Mouse (Mus musculus) right cerebral cortex, postnatal 25 days (tissue): ENCODE measurements around the gene Corin.

Source experiments
- DNase-seq: peaks from one replicate; pipeline ENCODE4 v3.0.0; 2022

Gene Corin

DNA sequence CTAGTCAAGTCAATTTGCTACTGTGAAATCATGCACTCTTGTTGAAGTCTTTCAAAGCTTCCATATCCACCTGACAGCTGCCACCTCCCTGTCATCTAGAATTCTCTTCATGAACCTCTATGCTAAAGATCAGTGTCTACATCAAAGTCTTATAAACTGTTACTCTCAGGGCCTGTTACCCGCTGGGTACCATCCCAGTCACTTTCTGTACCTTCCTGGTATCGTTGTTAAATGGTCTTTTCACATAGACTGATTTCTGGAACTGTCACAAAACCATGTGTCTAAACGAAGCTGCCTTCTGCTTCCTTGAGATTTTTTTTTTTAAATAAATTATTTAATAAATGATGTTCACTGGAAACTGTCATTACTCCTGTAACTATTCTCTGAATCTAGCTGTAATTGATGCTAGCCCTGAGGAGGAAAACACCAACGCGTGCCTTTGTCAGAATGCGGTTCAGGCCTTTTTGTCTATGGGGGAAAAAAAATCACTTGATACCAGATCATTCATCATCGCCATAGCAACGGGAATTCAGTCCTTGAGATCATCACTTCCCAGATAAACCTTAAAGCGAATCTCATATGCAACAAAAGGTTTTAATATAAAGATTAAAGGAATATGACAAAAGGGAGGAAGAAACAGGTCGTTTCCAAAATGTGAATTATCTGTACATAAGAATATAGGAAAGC lies 205.7 kb downstream of the Corin start:
- DNase-seq = no peak

DNA sequence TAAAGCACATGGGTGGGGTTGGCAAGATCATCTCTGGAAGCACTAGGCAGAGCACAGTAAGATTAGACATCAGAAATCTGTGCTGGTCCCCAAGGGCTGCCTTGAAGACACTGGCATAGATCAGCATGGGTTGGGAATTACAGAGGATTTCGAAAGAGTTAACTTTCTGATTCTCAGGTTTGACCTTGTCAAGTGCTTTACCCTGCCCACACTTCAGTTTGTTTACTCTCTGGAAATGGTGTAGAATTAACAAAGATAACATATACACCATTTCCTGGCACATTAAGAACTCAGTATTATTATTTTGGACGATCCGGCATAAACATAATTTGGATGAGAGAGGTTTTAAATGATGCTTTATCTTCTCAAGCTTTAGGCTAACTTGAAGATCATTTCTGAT lies 219.2 kb downstream of the Corin start:
- DNase-seq = no peak

DNA sequence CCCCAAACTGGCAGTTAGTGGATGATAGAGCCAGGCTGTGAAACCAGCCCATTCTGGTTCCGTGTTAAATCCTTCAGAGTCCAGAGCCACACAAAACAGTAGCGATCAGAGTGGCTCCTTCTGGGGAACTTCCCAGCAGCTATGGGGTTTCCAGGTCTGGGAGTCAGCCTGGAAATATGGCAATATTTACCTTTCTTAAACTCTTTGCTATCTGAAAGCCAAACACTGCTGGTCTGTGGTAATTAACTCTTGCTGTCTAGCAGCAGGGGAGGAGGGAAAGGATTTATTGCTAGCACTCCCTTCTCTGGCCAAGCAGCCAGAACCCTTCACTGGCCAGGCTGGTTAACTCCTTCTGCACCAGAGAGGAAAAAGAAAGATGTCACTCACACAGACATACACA lies 221.4 kb downstream of the Corin start:
- no peak for DNase-seq

DNA sequence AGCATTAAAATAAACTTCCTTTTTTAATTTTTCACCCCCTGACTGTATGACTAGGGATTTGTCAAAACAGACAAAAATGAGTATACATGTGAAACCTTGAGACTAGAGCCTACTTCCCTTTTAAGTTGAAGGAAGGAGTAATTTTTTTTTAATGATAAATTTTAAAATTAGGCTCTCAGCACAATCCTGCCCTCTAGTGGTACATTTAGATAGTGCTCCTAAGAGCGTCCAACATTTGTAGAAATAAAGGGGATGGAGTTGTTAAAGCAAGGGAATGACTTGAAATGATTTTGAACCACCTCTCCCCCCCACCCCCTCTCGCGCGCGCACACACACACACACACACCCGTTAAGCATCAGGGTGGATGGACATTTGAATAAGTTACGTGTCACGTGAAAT lies 234.6 kb downstream of the Corin start:
- no peak for DNase-seq

DNA sequence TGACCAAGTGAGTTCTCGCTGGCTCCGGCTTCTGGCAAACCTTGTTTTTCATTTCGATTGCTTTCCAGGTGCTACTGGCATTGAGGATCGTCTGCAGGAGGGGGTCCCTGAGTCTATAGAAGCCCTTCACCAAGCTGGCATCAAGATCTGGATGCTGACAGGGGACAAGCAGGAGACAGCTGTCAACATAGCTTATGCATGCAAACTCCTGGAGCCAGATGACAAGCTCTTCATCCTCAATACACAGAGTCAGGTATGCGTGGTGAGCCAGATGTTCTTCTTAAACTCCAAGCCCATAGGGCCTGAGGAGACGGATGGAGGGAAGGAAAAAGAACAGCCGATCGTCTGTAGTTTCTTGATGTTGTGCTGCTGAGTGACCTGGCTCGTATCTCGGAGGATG lies 235.1 kb downstream of the Corin start:
- DNase-seq = no peak

DNA sequence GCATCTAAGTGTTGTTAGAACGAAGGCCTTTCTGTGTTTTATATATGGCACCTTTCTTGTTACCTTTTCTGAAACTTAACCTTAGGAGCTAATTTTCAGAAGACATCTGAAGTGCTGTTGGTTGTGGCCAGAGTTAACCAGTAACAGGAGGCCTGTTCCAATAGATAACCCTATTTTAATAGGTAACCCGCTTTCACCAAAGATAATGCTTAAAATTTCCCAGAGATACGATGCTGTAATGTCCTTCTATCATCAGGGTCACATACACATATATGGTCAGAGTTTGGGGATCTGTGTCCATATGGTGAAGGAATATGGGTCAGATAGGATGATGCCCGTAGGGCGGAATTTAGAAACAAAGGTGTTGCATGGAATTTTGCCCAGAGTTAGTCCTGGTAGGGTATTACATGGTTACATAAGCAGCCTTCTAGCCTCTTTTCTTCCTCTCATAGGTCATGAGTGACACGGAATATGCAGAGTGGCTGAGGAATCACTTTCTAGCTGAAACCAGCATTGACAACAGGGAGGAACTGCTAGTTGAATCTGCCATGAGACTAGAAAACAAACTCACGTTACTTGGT lies 237.2 kb downstream of the Corin start:
- DNase-seq = no peak

DNA sequence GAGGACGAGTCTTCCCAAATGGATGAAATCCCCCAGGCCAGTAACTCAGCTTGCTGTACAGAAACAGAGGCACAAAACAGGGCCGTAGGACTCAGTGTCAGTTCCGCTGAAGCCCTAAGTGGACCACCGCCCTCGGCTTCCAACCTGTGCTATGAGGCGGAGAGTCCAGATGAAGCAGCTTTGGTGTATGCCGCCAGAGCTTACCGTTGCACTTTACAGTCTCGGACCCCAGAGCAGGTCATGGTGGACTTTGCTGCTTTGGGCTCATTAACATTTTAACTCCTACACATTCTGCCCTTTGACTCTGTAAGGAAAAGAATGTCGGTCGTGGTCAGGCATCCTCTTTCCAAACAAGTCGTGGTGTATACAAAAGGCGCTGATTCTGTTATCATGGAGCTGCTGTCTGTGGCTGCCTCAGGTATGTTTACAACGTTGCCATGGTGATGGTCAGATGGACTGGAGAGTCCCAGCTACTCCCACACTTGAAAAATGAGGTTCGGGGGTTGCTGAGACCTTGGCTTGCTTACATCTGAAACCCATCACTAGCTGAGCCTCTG lies 240.0 kb downstream of the Corin start:
- DNase-seq = no peak

DNA sequence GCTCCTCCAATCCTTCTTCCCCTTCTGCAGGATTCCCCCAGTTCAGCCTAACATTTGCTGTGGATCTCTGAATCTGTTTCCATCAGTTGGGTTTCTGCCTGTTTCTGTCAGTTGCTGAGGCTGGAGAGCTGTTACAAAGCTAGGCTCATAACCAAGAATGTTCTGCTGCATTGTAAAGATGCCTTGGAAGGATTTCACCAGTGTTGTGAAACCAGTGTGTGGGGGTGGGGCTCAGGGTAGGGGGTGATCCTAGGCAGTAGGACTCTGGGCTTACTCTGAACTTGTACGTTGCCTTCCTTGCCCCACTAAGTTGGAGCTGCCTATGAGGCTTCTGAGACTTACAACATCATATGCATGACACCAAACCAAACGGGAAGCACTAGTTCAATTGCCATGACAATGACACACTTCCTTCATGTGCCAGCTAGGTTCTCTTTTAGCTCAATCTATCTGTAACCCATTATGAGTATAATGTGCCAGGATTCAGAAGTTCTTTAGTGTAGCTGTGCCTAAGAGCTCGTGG lies 242.4 kb downstream of the Corin start:
- no peak for DNase-seq

DNA sequence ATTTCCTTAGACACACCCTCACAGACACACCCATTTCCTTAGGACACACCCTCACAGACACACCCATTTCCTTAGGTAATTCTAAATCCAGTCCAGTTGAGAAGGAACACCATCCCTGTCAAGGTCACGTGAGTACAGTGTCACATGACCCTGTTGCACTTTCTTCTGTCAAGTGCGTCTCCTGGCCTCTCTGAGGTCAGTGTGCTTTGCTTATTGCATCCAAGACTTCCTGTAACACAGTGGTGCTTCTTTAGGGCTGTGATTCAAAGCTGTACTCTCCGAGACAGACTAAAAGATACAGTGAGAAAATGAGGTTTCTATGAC lies 245.0 kb downstream of the Corin start:
- no peak for DNase-seq

DNA sequence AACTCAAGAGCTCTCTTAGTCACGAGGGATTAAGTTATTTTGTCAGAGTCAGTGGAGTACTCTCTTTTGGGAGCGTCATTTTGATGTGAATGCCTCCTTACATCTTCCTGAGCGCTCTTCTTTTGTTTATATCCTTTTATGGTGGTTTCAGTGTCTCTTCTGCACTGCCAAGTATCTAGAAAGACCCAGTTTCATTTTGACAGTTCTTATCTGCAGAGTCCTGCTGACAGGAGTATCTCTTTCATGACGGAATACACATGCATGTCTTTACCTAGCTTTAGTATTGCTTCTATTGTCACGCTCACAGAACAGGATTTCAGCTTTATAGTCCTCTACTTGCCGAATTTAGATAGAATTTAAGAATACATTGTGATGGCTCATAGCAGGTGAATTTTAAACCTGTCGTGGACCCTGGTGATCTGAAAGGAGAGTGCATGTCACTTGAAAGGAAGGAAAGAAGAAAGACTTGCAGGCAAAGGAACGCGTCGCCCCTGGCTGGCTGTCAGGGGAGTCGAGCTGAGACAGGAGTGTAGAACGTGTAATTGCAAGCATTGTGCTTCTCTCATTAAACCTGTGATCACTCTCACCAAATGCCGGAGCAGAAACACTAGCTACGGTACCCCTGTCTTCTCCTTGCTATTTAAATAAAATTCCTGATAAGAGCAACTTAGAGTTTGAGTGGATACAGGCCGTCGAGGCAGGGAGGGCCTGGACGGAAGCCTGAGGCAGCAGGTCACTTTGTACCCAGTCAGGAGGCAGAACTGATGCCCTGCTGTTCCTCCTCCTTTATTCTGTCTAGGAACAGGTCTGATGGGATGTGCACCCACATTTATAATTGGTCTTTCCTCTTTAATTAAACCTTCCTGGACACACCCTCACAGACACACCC lies 245.6 kb downstream of the Corin start:
- DNase-seq = no peak

DNA sequence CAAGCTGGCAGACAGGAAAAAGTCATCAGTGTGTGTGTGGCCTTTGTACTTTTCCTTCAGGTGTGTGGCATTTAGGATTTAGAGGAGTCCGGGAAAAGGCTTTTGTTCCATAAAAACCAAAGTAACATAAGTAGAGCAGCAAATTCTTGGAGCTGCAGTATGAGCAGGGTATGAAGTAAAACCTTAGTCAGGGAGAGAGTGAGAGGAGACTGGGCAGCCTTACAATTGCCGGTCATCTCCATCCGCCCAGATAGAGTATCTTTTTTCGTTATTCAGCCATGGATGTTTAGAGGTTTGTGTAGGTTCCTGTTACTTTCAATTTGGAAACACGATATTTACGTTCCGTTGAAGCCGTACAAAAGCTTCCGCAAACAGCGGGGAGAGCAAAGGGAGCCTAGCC lies 247.2 kb downstream of the Corin start:
- no peak for DNase-seq

DNA sequence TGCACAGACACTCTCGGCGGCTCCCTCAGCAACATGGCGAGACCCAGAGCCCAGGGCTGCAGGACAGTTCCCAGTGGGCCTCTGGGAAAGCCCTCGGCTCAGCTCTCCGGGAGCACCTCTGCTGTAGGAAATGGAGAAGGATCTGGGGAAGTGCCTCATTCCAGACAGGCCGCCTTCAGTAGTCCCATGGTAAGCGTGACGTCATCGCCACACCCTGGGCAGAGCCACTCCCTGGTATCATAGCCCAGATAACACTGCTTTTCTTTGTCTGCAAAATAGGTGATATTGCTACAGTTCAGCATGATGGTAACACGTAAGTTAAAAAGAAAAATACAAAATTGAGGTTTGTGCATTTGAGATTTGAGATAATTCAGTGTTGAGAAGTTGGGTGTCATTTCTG lies 249.3 kb downstream of the Corin start:
- no peak for DNase-seq

DNA sequence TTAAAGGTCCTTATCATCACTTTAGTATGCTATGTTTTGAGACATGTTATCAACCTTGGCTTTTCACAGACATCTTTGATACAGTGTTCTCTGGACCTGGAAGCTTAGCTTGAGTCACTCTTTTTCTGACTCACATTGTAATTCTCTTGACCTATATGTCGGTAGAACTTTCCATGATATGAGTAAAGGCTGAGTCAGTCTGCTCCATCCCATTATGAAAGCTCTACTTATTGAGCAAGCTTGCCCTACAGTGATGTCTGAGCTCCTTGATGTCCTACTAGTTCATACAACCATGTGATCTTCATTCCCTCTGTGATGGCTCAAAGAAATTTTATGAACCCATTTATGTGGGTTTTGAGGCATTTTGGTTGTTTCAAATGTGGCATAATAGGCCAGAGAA lies 254.1 kb downstream of the Corin start:
- no peak for DNase-seq
